Mouse (Mus musculus) thymus, postnatal 36 days (tissue): Measurements from ENCODE around the gene Skap1.

Experiments used
- DNase-seq, 2 experiments: peaks; one replicate each; pipeline ENCODE4 v3.0.0; 2022; ENCODE audit warnings: mixed read lengths in 2 of 2

Skap1 gene

DNA sequence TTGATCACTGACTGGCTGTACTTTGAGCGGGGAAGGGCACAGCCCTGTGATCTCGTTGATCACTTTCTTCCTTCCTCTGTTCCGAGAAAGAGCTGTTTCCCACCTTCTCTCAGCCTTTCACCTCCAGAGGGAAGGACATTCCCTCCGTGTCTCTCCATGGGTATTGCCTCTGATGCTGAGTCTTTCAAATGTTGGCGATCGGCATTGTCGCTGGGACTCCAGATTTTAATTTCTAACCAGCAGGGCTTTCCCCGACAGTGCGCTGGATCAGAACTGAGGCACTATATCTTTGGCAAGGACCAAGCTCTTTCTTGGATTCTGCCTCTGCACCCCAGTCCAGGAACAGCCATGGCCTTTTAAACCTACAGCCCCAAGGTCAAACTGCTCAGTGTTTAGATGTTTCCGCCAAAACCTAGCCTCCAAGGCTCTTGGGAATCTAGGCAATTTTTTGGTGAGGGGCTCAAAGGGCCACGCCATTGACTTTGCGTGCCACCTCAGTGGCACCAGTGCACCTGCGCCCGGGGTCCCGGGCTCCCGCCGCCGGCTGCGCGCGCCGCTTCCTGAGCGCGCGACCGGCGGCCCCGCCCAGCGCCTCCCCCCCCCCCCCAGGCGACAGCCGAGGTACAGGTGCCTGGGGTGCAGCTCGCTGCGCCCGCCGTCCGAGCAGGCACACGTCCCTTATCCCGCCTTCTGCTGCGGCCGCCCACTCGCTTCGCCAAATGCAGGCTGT, at the start of gene Skap1:
Skap1 (plus strand) TSS at position 608 of the 730 bp plus-strand sequence.
- peak; percentile 76 to 82 for DNase-seq

DNA sequence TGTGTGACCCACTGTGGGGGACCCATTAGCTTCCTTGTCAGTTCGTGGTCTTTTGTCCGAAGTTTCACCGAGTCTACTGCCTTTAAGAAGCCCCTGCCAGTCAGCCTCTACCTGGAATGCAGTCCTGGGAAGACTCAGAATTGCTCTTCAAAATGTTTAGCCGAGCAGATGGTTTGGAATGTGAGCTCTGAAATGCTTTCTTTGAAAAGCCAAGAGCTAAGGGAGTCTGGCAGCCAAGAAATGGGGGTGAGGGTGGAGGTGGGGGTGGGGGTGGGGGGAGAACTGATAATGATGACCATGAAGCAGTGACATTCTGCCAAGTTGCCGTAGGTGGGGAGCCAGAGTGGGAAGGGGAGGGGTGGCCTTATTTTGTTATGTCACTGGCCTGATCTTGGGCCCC, 43.3 kb upstream of the Skap1 start:
- DNase-seq = no peak

DNA sequence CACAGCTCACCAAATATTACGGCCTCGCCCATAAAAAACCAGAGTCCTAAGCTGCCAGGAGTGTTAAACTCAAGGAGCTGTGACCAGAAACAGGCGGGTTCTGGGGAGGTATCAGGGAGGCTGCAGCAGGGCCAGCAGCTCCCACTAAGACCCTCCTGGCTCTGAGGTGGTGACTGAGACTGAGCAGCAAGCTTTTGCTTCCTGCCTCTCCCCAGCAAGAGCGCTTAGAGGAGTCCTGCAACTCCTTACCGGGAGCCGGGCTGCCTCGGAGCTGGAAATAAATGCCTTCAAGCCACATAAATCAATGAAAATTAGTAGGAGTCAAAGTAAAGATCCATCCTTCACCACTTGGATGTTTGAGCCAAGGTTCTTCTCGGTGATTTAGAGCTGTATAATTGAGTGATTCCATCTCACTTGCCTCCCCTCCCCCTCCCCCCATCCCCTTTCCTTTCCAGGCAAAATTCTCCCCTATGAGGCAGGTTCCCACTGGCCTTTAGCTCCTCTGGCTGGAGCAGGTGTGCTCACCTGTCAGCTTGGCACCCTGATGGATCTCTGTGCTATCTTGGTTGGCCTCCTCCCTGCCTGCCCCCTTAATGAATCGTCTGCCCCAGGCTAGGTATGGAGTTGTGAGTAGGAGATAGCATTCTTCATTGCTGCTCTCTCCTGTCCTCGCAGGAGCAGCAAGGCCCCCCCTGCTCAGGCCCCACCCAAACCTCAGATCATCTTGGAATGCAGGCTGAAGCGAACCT, 42.7 kb upstream of the Skap1 start:
- no peak for DNase-seq

DNA sequence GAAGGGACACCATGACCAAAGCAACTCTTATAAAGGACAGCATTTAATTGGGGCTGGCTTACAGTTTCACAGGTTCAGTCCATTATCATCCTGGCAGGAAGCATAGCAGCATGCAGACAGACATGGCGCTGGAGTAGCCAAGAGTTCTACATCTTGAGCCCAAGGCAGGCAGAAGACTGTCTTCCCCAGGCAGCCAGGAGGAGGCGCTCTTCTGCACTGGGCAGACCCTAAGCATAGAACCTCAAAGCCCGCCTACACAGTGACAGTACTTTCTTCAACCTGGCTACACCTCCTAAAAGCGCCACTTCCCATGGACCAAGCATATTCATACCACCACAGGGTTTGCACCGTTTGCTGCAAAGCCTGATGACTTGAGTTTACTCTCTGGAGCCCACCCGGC, 39.2 kb upstream of the Skap1 start:
- DNase-seq = no peak

DNA sequence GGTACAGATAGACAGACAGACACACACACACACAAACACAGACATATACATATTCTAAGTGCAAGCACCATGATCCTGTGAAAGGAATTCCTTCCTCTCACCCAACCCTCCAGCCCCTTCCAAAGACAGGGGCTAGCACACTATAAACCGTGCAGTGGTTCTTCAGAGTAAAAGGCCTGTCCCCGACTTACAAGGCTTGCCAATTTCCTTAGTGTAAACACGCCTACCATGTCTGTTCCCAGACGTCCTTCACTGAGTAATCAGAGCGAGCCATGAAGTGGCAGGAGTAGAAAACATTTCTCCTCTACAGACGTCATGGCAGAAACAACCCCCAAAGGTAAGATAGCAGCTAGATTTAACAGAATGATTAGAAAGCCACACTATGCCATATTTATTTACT, 38.2 kb upstream of the Skap1 start:
- DNase-seq = no peak

DNA sequence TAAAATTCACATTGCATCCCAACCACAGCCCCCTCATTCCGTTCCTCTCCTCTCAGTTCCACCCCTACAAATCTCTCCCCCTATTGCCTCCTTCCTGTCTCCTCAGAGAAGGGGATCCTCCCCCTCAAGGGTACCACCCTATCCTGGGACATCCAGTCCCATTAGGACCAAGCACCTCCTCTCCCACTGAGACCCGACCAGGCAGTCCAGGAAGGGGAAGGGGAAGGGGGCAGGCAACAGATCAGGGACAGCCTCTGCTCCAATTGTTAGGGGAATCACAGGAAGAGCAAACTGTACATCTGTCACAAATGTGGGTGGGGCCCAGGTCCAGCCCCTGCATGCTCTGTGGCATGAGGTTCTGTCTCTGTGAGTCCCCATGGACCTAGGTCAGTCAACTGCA, 37.6 kb upstream of the Skap1 start:
- DNase-seq = no peak

DNA sequence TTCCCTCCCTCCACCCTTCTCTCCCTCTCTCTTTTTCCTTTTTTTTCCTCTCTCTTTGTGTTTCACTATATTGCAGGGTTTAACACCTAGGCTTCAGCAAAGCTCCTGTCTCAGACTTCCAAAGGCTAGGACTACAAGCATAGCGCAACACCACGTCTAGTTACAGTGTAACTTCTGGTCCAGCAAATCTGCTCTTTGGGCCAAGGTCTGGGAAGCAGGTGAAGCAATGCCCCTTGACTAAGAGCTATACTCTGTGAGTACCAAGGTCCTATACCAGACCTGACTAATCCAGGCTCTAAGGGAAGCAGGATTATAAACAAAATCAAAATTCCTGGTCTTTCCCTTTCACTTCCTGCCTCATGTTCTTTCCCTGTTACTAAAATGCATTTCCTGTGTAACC, 35.3 kb upstream of the Skap1 start:
- DNase-seq = no peak

DNA sequence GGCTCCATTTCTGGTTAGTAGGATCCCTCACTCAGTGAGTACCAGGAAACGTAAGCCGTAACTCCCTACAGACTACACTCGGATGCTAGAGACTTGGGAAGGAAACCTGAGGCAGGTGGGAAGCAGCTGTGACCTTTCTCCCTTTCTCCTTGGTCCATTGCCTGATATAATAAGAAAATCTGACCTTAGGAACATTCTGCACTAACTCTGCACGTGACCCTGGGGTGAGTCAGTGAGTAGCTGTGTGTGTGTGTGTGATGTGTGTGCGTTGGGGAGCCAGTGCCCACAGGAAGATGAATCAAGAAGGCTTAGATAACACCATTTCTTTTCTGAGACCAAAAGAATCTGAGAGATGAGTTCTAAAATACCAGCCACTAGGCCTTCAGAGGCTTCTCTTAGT, 34.5 kb upstream of the Skap1 start:
- no peak for DNase-seq

DNA sequence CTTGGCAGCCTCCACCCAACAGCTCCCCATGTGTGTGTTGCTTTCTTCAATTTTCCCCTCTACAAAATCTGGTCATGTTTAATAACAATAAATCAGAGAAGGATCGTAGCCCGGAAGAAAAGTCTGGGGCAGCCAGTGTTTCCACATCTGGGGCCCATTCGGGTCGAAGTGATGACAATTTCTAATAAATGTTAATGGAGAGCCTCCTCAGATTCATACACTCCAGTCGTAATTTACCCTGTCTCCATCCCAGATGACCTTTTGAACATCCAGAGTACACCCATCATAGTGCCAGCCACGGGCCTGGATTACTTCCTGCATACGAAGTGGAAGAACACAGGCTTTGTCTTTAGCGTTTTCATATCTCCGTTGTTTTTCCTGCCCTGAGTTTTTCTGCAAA, 32.5 kb upstream of the Skap1 start:
- no peak for DNase-seq

DNA sequence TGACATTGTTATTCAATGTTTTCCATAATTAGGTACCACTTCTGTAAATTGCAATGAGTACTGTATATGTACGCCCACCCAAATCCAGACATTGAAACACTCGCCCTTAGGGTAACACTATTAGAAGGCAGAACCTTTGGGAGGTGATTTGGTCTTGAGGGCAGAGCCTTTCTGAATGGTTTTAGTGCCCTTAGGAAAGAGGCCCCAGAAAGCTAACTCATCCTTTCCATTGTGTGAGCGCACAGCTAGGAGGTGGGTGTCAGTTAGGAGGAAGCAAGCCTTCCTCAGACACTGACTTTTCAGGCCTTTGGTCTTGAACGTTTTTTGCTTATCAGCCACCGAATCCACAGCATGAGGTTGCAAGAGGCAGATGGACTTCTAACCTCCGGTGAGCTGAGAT, 29.5 kb upstream of the Skap1 start:
- no peak for DNase-seq

DNA sequence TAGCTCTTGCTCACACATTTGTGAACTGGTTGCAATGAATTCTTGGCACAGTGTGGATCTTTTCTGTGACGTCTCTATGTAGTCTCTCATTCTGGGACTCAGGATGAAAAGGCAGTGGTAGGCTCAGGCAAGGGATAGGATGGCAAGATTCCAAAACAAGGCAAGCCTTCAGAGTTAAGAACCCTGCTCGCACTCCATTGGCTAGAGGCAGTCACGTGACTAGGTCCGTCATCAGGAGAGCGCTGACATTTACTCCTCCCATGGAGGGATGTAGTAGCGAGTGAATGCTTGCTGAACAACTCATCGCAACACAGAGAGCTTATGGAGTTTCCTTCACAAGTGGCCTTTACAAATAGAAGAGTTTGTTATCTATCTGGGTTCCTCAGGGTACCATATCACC, 27.9 kb upstream of the Skap1 start:
- DNase-seq = no peak

DNA sequence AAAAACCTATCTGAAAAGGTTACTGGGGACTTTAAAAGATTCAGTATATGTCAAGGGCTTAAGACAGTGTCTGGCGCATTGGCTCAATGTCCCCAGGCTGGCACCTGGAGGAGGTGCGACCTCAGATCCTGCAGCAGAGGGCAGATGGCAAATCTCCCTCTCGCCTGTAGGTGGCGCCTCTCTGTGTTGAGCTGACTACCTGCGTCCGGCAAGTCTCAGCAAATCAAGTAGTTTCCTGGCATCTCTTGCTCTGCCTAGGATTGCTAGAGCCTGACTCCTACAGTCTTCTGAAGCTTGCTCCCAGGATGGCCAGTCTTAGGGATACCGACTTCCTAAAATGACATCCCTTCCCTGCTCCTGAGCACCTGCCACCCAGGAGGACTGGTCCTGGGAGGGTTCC, 25.6 kb upstream of the Skap1 start:
- DNase-seq = peak; percentile 82 to 86

DNA sequence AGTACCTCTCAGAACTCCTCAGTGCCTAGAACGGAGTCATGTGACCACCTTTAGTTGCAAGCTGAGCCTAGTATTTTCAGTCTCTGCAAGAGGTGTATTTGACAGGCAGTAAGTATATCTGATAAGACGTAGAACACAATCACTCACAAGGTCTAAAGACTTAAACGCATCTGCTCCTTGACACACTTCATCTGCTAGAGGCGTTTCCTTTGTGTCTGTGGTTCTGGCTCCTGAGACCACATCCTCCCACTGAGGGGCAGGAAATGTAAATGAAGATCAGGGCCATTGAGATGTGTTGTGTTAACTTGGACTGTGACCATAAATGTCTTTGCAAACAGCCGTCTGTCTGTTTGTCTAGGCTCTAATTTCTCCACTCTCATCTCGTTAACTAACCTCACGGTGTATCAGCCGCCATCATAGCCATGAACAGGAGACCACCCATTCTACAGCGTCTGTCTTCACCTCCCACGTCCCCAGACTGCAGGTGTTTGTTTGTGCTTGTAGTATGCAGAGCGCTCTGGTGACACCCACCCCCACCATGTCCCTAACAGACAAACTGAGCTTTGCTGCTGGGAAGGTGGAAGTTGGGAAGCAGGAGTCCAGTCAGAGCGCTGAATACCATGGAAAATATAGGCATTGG, 22.7 kb upstream of the Skap1 start:
- peak; percentile 73 to 75 for DNase-seq

DNA sequence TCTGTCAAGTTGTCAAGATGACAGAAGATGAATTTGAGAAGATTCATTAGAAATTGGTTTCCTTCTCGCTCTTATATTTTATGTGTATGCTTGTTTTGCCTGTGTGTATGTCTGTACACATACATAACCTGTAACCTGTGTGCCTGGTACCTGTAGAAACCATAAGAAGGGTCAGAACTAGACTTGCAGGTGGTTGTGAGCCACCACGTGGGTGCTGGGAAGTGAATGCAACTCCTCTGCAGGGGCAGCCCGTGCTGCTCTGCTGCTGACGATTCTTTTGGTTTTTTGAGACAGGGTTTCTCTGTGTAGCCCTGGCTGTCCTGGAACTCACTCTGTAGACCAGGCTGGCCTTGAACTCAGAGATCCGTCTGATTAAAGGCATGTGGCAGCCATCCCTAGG, 21.9 kb upstream of the Skap1 start:
- peak; percentile 53 to 67 for DNase-seq

DNA sequence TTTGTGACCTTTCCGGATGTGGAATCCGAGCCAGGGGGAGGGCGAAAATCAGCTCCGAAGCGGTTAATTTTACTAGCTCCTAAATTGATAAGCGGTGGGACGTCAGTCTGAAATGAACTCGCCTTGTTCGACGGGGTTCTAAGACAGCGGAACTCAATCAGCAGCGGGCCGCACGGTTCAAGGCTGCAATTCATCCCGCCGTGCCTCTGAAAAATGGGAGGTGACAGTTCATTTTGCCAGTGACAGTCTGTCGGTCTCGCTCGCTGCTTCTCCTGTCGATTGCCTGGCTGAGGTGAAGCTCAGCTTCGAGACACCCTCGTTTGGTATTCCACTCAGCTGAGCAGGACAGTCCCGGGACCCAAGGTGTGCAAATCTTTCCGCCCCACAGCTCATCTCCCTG, 16.5 kb upstream of the Skap1 start:
- no peak for DNase-seq

DNA sequence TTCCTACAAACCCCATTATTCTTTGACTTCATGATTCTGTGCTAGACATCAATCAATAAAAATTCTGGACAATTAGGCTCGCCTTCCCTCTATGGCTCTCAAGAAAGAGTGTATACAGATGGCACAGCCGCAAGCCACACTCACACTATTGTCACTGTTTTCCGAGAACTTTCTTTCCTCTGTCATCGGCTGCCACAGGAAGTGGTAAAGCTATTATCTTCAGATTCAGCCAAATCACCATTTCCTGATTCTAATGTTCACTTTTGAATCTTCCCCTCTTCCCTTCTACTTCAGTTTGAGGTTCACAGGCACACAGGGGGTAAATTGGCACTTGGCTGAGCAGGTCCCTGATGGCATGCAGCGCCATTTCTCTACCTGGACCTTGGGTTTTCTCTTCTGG, 9.3 kb upstream of the Skap1 start:
- DNase-seq = peak; percentile 48 to 58

DNA sequence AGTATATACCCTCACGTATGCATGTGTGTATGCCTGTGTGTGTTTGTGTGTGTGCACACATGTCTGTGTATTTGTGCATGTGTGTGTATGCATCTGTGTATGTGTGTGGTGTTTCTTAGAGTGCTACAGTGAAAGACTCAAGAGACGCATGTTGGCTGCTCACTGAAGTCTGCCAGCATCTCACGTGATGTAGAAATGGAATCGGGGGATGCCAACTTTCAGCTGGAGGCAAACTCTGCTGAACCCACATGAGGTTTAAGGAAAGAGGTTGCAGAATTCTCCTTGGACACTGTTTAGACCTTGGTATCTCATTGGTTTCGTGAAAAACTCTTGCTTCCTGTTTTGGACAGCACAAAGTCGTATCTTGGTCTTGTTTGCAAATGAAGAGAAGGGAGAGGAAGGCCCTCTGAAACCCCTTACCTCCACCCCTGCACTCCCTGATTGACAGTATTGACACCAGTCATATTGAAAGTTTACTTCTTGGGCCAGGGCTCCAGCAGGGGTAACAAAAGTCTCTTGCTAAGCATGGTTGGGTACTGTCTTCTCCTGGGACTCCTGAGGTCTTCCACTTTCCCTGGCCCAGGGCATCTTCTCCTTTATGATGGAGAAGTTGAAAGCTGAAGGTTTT, 8.6 kb upstream of the Skap1 start:
- no peak for DNase-seq

DNA sequence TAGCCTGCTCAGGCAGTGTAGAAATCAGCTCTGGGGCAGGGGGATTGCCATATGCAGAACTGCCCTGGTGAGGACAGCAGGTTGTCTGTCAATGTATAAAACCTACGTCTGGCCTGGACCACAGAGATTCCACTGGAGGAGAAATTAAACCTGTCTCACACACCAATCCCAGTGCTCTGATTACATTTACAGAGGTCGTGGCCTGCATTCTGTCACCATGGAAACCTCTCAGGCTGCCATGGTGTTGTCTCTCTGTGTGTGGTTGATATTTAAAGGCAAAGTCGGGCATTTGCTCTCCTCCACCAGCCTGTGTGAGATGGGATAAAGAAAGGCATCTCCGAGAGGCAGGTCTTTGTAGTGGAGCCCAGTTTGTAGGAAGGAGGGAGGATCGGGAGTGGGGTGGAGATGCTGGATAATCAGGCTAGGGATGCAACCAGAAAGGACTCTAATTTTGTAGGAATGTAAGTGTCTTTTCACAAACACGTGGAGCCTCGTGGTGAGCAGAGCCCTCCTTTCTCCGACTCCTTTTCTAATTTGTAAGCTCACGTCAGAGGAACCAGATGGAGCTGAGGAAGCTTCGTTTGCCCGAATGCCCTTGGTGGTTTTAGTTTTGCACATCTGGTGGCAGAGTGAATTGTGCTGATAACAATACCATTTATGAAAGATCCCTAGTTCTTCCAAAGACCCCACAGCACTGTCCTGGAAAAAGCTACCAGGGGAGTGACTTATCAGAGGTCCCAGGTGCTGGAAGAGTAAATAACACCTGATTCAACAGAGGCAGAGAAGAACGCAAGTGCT, 7.7 kb upstream of the Skap1 start:
- DNase-seq = no peak

DNA sequence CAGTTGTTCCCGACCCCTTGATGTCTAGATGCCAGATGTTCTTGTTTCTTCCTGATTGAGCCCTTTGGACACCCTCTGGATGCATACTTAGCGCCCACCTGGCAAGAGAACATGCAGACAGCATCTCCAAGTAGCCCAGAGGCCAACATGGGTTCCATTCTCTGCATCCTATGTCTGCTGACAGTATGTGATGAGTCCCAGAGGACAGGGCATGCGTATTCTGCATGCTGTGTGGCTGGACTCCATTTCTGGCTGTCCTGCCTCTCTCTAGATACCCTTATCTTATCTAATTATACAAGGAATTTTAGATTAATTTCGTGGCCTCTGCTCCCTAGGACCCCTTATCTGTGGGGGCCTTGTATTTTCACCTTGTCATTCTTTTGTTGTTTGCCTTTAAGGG, 2.6 kb upstream of the Skap1 start:
- DNase-seq = no peak

DNA sequence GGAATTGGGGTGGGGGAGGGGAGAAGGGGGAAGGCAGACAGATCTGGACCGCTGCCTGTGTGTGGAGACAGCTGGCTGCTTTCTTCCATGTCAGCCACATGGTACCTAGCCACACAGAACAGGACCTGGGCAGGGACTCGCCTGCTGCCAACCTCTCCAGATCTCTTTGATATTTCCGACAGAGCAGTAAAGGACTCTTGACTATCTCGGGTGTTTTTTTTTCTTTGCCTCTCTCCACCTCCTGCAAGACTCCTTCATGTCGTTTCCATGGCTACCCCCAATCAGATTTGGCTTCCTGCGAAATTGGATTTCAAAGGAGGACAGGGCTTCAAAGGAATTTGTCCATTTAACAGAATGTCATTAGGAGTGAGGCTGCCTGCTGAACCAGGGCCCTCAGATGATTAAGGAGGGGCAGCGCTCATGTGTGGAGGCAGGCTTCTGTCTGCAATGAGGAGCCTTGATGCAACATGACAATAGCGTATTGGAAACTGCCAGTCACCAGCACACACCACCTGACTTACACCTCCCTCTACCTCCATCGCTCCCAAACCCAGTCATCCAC, 2.1 kb upstream of the Skap1 start:
- peak in 1 of 2 experiments; percentile 25 for DNase-seq

DNA sequence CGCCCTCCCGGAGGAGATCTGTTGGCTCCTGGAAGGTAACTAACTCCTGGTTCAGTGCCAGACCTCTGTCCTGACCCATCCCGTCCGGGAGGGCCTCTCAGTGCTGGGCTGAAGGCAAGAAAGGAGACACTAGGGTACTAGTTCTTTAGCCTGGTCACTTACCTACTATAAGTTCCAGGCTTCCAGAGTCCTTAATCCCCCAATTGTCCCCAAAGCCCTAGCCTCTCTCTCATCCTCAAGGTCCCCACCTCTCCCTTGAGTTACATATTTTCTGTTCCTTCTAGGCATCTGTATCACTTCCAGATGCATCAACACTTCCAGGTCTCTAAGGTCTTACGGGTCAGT, 295 bp downstream of the Skap1 start:
- DNase-seq = no peak

DNA sequence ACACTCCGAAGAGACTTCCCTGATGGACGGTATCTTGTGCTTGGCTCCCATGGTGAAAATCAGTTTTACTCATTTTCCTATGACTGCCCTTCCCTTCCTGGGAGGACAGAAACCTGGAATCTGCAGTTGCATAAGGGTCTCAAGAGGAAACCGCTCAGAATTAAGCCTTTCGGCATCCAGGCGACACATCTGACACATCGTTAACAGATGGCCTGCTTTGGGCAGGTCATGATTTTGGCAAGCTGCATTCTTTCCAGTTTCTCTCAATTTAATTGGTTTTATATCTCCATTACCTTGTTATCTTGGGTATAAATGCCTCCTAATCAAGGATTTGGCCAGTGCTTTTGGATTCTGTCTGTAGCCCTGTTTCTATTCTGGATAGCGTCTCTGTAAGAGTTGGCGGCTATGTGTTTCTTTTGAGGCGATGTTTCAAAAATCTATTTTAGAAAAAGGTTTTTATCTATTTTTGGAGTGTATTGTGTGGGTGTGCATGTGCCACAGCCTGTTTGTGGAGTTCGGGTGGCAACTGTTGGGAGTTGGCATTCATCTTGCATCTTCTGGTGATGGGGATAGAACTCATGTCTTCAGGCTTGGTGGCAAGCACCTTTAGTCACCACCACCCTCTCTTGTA, 1.1 kb downstream of the Skap1 start:
- DNase-seq = no peak
